9 mouse cellular contexts compared by ENCODE assay signal in genomic region chr10:120811796-120812443, GRCm38 (mm10).
A peak's percentile ranks its signal among the peaks of the same experiment; 100 is the strongest.
DNase-seq lines count a peak whose midpoint lies in the region; ATAC-seq and TF ChIP-seq lines count a peak whose summit lies in the region.
"Had no signal": no experiment of that assay in that cellular context is flagged by ENCODE, and none has a peak within 500 bp of the region (broad histone marks: within the 10 kb centered on the region; RNA-seq: fewer than 3 reads in every experiment).

No protein-coding gene starts in this region.

- H3K9ac ChIP-seq in lung, embryonic 14.5 days = no peak overlapping the region

- H3K9me3 ChIP-seq in lung, embryonic 14.5 days (ENCODE audit: low read depth, low read length) = no peaks in the 10 kb centered on the region

- peak overlapping the region; percentile 52 for H3K4me2 ChIP-seq in lung, embryonic 14.5 days

- no peak for TF ChIP-seq CTCF in lung, embryonic 14.5 days (IDR thresholded peaks at IDR 0.05; ENCODE audit: low read depth)
- TF ChIP-seq CTCF in lung, adult 2 months (IDR thresholded peaks at IDR 0.05; ENCODE audit: insufficient read depth, low read length) = no peak

- no peaks in the 10 kb centered on the region for H3K27me3 ChIP-seq in lung, embryonic 14.5 days (ENCODE audit: insufficient read depth, low read length)

- 0 out of 2 replicates have a peak, but pooled peaks have one; percentile 16 for ATAC-seq in lung, embryonic 14.5 days (ENCODE audit: insufficient read depth)
- peak; percentile 18 to 34; a peak in 1 of 4 replicates for ATAC-seq in hematopoietic stem cell, adult 5-6 weeks (replicated peaks in 1 of 2; ENCODE audit: insufficient read depth in 1 of 2, low FRiP score in 2 of 2, low TSS enrichment in 1 of 2, low read depth in 1 of 2, poor library complexity in 2 of 2, severe bottlenecking in 2 of 2)
- ATAC-seq in cerebellum, adult (ENCODE audit: insufficient number of reproducible peaks, low FRiP score, low TSS enrichment) = no peak
- ATAC-seq: hindbrain, embryonic 16.5 days had no signal

- H3K4me3 ChIP-seq in lung, embryonic 14.5 days (ENCODE audit: low read depth, low read length) = no peak overlapping the region
- no peak overlapping the region for H3K4me3 ChIP-seq in lung, adult 2 months (replicated peaks; ENCODE audit: extremely low read depth, low read depth, low read length)
- H3K4me3 ChIP-seq in macrophage (ENCODE audit: inconsistent target) = peak overlapping the region; percentile 25; the same call in 1 of the 2 replicates

- H3K27ac ChIP-seq in lung, embryonic 14.5 days (ENCODE audit: low read depth) = peak overlapping the region; percentile 78
- H3K27ac ChIP-seq in macrophage = no peak overlapping the region

- H3K36me3 ChIP-seq in lung, embryonic 14.5 days (ENCODE audit: insufficient read depth) = no peaks in the 10 kb centered on the region
- H3K36me3 ChIP-seq in macrophage (ENCODE audit: inconsistent target) = no peaks in the 10 kb centered on the region

- WGBS in lung, embryonic 14.5 days = 20% methylated on average over 24 of the region's 24 CpGs
- WGBS in lung, adult 2 months = 22% methylated on average over 24 of the region's 24 CpGs
- WGBS in macrophage (ENCODE audit: missing documents) = 11% methylated on average over 24 of the region's 24 CpGs

- peak; percentile 11 for DNase-seq in adrenal gland, adult 2 months
- no peak for DNase-seq in adrenal gland, postnatal 4 days (ENCODE audit: low spot score in 2 of 2)
- peak; percentile 68 for DNase-seq in lung, embryonic 14.5 days
- no peak for DNase-seq in lung, adult 2 months
- no peak for DNase-seq in right cerebral cortex, postnatal 14 days

- H3K4me1 ChIP-seq in lung, embryonic 14.5 days (ENCODE audit: insufficient read depth) = peaks cover 26% of the 10 kb centered on the region
- no peaks in the 10 kb centered on the region; the same call in 1 of the 2 replicates for H3K4me1 ChIP-seq in lung, adult 2 months (ENCODE audit: control insufficient read depth, insufficient read depth, low read length)

- no peaks in the 10 kb centered on the region for H3K79me2 ChIP-seq in macrophage (ENCODE audit: inconsistent target)

- TF ChIP-seq POLR2A in lung, adult 2 months (IDR thresholded peaks at IDR 0.05; ENCODE audit: borderline replicate concordance, extremely low read depth, low read depth, low read length) = no peak

Comparison
In these comparisons a context has a peak if more than half of its experiments do, and no peak if none do; other contexts are left out.
1. DNase-seq: peak in adrenal gland, adult 2 months (single experiment) and lung, embryonic 14.5 days (single experiment); none in adrenal gland, postnatal 4 days (0 of 2), lung, adult 2 months (single experiment) and right cerebral cortex, postnatal 14 days (single experiment).